Mouse (Mus musculus): ENCODE measurements around the gene Olfr1442.
"Not testable (repeated sequence)": the region's sequence is repeated elsewhere in the genome, so short reads cannot be mapped to it uniquely, and the experiment has no call there.

The Olfr1442 gene

GRCm38 (mm10) chr19:12670139-12670538 lies at the start of gene Olfr1442:
Gene Olfr1442, plus strand, starts transcription at chr19:12670439.
- DNase-seq (ENCODE audit: low spot score in 2 of 2): no peak

DNA sequence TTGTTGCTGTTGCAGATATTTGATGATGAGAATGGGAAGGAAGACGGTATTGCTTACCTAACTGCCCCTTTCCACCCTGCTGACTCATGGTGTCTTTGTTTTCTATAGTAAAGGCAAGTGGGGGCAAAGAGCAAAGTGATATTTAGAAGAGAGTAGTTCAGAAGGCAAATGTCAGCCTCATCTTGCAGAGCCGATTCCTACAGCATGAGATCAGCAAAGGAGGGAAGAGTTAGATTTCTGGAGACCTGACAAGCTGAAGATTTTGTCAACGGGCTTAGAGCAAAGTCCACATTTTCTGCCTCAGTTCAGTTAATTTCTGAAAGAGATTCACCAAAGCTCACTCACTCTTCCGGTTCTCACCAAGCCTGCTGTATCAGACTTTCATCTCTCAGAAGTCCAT lies 37.1 kb upstream of the Olfr1442 start, which contains the start of gene Glyat:
Glyat (plus strand) TSS at position 133 of the 400 bp plus-strand sequence.
- DNase-seq (ENCODE audit: low spot score in 2 of 2): no peak

GRCm38 (mm10) chr19:12634259-12634658 lies 36.0 kb upstream of the Olfr1442 start:
- DNase-seq (ENCODE audit: low spot score in 2 of 2): no peak

DNA sequence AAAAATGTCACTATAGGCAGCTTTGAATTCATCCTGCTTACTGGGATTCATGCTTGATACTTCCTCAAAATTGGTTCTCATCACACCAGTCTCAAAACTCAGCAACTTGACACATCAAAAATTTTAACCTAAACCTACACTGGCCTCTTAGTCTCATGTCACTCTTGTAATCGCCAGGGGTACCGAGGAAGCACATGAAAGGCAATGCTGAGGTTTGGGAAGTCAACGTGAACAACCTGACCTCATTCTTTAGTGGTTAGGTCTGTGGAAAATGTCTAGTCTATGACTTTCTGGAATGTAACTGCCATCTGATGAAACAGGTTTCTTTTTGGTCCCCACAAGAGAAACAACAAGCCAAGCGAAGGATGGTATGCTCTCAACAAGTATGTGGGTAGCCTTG lies 35.3 kb upstream of the Olfr1442 start:
- DNase-seq (ENCODE audit: low spot score in 2 of 2): no peak

- DNase-seq (ENCODE audit: low spot score in 2 of 2): no peak
Observed at GRCm38 (mm10) chr19:12636863-12637262, 33.4 kb upstream of the Olfr1442 start.

DNA sequence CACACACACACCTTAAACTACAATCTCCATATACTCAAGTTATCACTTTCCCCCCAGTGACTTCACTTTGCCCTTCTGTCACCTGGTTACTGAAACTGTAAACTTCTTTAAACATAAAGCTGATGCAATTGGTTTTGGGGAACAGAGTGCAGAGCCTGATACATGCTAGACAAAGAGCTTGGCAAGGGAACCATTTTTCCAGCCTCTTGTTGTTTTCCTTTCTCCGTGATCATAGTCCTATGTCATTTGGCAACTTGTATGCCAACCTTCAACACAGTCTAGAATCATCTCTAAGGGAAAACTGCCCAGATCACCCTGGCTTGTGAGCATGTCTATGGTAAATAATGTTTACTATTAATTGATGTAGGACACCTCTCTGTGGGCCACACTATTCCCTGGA lies 32.2 kb upstream of the Olfr1442 start:
- DNase-seq (ENCODE audit: low spot score in 2 of 2): no peak

GRCm38 (mm10) chr19:12649511-12649910 lies 20.7 kb upstream of the Olfr1442 start:
- no peak for DNase-seq (ENCODE audit: low spot score in 2 of 2)

GRCm38 (mm10) chr19:12666156-12666555 lies 4.1 kb upstream of the Olfr1442 start:
- no peak for DNase-seq (ENCODE audit: low spot score in 2 of 2)

DNA sequence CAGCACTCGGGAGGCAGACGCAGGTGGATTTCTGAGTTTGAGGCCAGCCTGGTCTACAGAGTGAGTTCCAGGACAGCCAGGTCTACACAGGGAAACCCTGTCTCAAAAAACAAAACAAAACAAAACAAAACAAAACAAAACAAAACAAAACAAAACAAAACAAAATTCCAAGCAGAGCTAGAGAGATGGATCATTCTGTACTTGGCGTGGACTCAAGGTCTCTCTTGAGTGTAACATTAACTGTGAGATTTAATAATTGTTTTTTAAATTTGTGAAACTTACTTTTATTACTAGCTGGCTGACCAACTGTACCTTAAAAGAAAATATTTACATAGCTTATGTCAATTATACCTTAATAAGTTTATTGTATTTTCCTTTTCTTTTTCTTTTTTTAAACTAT lies 1.6 kb upstream of the Olfr1442 start:
- DNase-seq (ENCODE audit: low spot score in 2 of 2): not testable (repeated sequence)

DNA sequence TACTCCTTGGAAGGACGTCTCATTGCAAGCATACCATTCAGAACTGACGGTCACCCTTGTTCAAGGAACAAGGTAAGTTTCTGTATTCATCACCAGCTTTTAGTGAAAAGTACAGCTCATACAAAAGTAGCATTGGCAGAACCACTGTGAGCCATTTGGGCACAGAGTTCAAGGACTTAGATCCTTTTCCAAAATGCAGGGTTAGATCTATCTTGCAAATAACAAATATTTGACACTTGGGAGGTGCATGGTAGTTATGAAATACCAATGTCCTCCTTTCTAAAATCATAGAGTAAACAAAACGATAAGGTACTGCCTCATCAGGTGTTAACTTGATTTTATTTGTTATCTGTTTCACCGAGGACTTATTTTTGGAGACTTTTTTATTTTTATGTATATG lies 812 bp downstream of the Olfr1442 start:
- no peak for DNase-seq (ENCODE audit: low spot score in 2 of 2)

DNA sequence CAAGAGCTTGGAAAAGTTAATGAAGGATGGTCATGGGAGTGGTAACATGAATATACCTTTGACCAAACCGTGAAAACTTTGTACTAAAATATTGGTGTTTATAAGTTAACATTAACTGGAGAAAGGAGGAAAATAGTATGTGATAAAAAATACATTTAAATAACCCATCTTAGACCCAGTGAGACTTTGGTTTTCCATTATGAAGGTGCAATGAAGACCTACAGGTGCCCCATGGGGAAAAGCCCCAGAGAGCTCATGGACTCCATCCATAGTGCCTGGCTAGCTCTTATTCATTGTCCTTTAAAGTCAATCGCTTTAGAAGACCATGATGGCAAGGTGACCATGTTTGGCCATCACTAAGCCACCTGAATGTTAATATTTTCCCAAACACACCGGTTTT lies 7.6 kb downstream of the Olfr1442 start, which contains the start of gene Olfr1443:
Olfr1443 (plus strand) TSS at position 301 of the 400 bp plus-strand sequence.
- DNase-seq (ENCODE audit: low spot score in 2 of 2): no peak

- DNase-seq (ENCODE audit: low spot score in 2 of 2): no peak
Observed at GRCm38 (mm10) chr19:12684638-12685037, 14.4 kb downstream of the Olfr1442 start.

- no peak for DNase-seq (ENCODE audit: low spot score in 2 of 2)
Observed at GRCm38 (mm10) chr19:12685231-12685630, 15.0 kb downstream of the Olfr1442 start.

- DNase-seq (ENCODE audit: low spot score in 2 of 2): no peak
Observed at GRCm38 (mm10) chr19:12695590-12695989, 25.4 kb downstream of the Olfr1442 start, which contains the start of gene Keg1. Gene Keg1, plus strand, starts transcription at chr19:12695786.

DNA sequence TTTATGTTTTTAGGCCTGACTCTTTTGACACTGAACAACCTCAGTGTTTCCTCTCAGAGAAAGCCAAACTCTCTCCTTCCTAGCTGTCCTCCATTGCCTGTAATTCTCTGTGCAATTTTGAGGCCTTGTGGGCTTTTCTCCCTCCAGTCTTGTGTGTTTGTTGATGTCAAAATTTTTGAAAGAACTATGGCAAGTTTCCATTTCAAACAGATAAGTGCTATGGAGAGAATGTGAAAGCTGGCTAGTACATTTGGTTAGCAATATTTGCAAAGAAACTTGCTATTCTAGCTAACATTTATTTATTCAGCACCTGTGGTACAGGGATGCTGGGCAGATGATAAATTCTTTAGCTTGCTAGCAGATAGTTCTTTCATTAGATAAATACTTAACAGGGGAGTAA lies 26.0 kb downstream of the Olfr1442 start:
- no peak for DNase-seq (ENCODE audit: low spot score in 2 of 2)

DNA sequence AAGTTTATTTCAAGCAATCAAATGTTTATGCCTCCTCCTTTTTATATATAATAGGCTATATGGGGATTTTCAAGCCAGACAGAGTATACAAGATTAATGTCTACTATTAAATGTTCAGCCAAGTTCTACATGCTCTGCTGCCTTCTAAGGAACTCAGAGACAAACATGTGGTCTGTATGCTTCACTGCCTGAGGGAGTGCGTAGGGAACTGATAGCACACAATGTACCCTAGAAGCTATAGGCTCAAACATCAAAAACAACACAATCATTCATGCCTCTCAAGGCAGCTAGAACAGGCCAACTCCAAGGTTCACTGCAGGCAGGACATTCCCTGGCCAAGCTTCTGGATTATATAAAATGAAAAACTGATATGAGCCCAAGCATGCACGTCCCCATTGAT lies 38.2 kb downstream of the Olfr1442 start:
- no peak for DNase-seq (ENCODE audit: low spot score in 2 of 2)

GRCm38 (mm10) chr19:12708986-12709385 lies 38.7 kb downstream of the Olfr1442 start:
- no peak for DNase-seq (ENCODE audit: low spot score in 2 of 2)

- no peak for DNase-seq (ENCODE audit: low spot score in 2 of 2)
Observed at GRCm38 (mm10) chr19:12719189-12719588, 49.0 kb downstream of the Olfr1442 start.

GRCm38 (mm10) chr19:12720463-12720862 lies 50.2 kb downstream of the Olfr1442 start:
- no peak for DNase-seq (ENCODE audit: low spot score in 2 of 2)

DNA sequence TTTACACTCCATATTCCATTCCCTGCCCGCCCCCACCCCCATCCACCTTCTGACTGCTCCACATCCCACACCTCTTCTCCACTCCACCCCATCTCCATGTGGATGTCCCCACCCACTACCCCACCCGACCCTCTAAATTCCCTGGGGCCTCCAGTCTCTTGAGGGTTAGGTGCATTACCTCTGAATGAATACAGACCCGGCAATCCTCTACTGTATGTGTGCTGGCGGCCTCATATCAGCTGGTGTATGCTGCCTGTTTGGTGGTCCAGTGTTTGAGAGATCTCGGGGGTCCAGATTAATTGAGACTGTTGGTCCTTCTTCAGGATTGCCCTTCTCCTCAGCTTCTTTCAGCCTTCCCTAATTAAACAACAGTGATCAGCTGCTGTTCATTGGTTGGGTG lies 50.7 kb downstream of the Olfr1442 start:
- DNase-seq (ENCODE audit: low spot score in 2 of 2): not testable (repeated sequence)

GRCm38 (mm10) chr19:12721596-12721995 lies 51.4 kb downstream of the Olfr1442 start:
- not testable (repeated sequence) for DNase-seq (ENCODE audit: low spot score in 2 of 2)

GRCm38 (mm10) chr19:12722308-12722707 lies 52.1 kb downstream of the Olfr1442 start:
- no peak for DNase-seq (ENCODE audit: low spot score in 2 of 2)

- no peak for DNase-seq (ENCODE audit: low spot score in 2 of 2)
Observed at GRCm38 (mm10) chr19:12725851-12726250, 55.6 kb downstream of the Olfr1442 start.
